Mouse (Mus musculus): Measurements from ENCODE around the gene 4933434E20Rik. TPM values are rescaled to one million over a fixed set of nuclear protein-coding genes. Genes with fewer than 3 reads are reported as not detected.

The 4933434E20Rik gene
- polyA plus RNA-seq, 1 experiment = 67.6 TPM

- H3K4me3 ChIP-seq (ENCODE audit: insufficient read depth, poor library complexity, severe bottlenecking) = no peak overlapping the region
- H3K79me3 ChIP-seq (ENCODE audit: low read depth) = peaks cover 4% of the 10 kb centered on the region
- H3K27me3 ChIP-seq (ENCODE audit: control insufficient read depth, insufficient read depth, insufficient read length) = no peaks in the 10 kb centered on the region
- TF ChIP-seq USF1 (IDR thresholded peaks at IDR 0.05; ENCODE audit: low read depth) = no peak
- TF ChIP-seq MAX (IDR thresholded peaks at IDR 0.05) = no peak
- TF ChIP-seq CEBPB (IDR thresholded peaks at IDR 0.05; ENCODE audit: low read depth) = no peak
- TF ChIP-seq MYOD1 (IDR thresholded peaks at IDR 0.05; ENCODE audit: control insufficient read depth, insufficient read length, low read depth) = no peak
- TF ChIP-seq FOSL1 (IDR thresholded peaks at IDR 0.05; ENCODE audit: insufficient read depth, low read length, poor library complexity, severe bottlenecking) = no peak
- TF ChIP-seq CTCF (IDR thresholded peaks at IDR 0.05; ENCODE audit: control insufficient read depth, insufficient read depth, insufficient read length) = no peak
- no peak for TF ChIP-seq MYOG (IDR thresholded peaks at IDR 0.05; ENCODE audit: control insufficient read depth, extremely low read depth, insufficient read length)
- H3K36me3 ChIP-seq (ENCODE audit: control insufficient read depth, insufficient read depth) = peaks cover 48% of the 10 kb centered on the region
- no peak overlapping the region for H3ac ChIP-seq (ENCODE audit: control insufficient read depth, insufficient read length, low read depth)
- no peaks in the 10 kb centered on the region for H3K79me2 ChIP-seq (ENCODE audit: control insufficient read depth, insufficient read depth)
Observed at GRCm38 (mm10) chr3:90101673-90102072, 50.2 kb downstream of the 4933434E20Rik start.

- H3K36me3 ChIP-seq (ENCODE audit: control insufficient read depth, insufficient read depth) = peaks cover 42% of the 10 kb centered on the region
- H3K27me3 ChIP-seq (ENCODE audit: control insufficient read depth, insufficient read depth, insufficient read length) = no peaks in the 10 kb centered on the region
- H3K79me3 ChIP-seq (ENCODE audit: low read depth) = peaks cover 4% of the 10 kb centered on the region
- no peak for TF ChIP-seq CTCF (IDR thresholded peaks at IDR 0.05; ENCODE audit: control insufficient read depth, insufficient read depth, insufficient read length)
- no peak for TF ChIP-seq USF1 (IDR thresholded peaks at IDR 0.05; ENCODE audit: low read depth)
- no peak for TF ChIP-seq MAX (IDR thresholded peaks at IDR 0.05)
- TF ChIP-seq MYOG (IDR thresholded peaks at IDR 0.05; ENCODE audit: control insufficient read depth, extremely low read depth, insufficient read length) = no peak
- TF ChIP-seq FOSL1 (IDR thresholded peaks at IDR 0.05; ENCODE audit: insufficient read depth, low read length, poor library complexity, severe bottlenecking) = no peak
- TF ChIP-seq MYOD1 (IDR thresholded peaks at IDR 0.05; ENCODE audit: control insufficient read depth, insufficient read length, low read depth) = no peak
- TF ChIP-seq CEBPB (IDR thresholded peaks at IDR 0.05; ENCODE audit: low read depth) = no peak
- no peaks in the 10 kb centered on the region for H3K79me2 ChIP-seq (ENCODE audit: control insufficient read depth, insufficient read depth)
- H3K4me3 ChIP-seq (ENCODE audit: insufficient read depth, poor library complexity, severe bottlenecking) = no peak overlapping the region
- H3ac ChIP-seq (ENCODE audit: control insufficient read depth, insufficient read length, low read depth) = no peak overlapping the region
Observed at GRCm38 (mm10) chr3:90102239-90102638, 50.8 kb downstream of the 4933434E20Rik start.

GRCm38 (mm10) chr3:90103176-90103575 lies 51.7 kb downstream of the 4933434E20Rik start:
- H3K27me3 ChIP-seq (ENCODE audit: control insufficient read depth, insufficient read depth, insufficient read length) = no peaks in the 10 kb centered on the region
- H3K79me3 ChIP-seq (ENCODE audit: low read depth) = peaks cover under 1% of the 10 kb centered on the region
- H3ac ChIP-seq (ENCODE audit: control insufficient read depth, insufficient read length, low read depth) = no peak overlapping the region
- TF ChIP-seq CEBPB (IDR thresholded peaks at IDR 0.05; ENCODE audit: low read depth) = no peak
- no peak for TF ChIP-seq CTCF (IDR thresholded peaks at IDR 0.05; ENCODE audit: control insufficient read depth, insufficient read depth, insufficient read length)
- TF ChIP-seq MYOG (IDR thresholded peaks at IDR 0.05; ENCODE audit: control insufficient read depth, extremely low read depth, insufficient read length) = no peak
- TF ChIP-seq USF1 (IDR thresholded peaks at IDR 0.05; ENCODE audit: low read depth) = no peak
- TF ChIP-seq FOSL1 (IDR thresholded peaks at IDR 0.05; ENCODE audit: insufficient read depth, low read length, poor library complexity, severe bottlenecking) = no peak
- TF ChIP-seq MYOD1 (IDR thresholded peaks at IDR 0.05; ENCODE audit: control insufficient read depth, insufficient read length, low read depth) = no peak
- H3K79me2 ChIP-seq (ENCODE audit: control insufficient read depth, insufficient read depth) = no peaks in the 10 kb centered on the region
- peaks cover 34% of the 10 kb centered on the region for H3K36me3 ChIP-seq (ENCODE audit: control insufficient read depth, insufficient read depth)
- no peak overlapping the region for H3K4me3 ChIP-seq (ENCODE audit: insufficient read depth, poor library complexity, severe bottlenecking)

DNA sequence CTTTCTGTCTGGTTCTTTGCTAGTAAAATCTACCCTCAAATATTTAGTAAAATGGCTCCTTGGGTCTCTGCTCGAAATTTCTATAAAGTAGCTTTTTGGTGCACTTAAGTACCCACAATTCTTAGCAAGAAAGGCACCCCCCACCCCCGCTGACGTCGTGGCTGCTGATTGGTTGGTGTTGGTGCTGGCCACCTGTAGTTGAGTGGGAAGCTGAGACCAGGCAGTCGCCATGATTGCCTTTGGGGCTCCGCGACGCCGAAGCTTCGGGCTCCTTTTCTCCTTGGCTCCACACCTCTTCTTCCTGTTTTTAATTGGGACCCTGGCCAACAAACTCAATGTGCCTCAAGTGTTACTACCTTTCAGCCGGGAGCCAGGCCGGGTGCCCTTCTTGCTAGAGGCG lies 52.5 kb downstream of the 4933434E20Rik start, which contains the start of gene Nup210l:
Nup210l (plus strand) TSS at position 195 of the 400 bp plus-strand sequence.
- no peak within 1 kb of the TSS for H3K4me3 ChIP-seq (ENCODE audit: insufficient read depth, poor library complexity, severe bottlenecking)
- no peak for TF ChIP-seq MYOD1 (IDR thresholded peaks at IDR 0.05; ENCODE audit: control insufficient read depth, insufficient read length, low read depth)
- no peak for TF ChIP-seq FOSL1 (IDR thresholded peaks at IDR 0.05; ENCODE audit: insufficient read depth, low read length, poor library complexity, severe bottlenecking)
- no peak for TF ChIP-seq CEBPB (IDR thresholded peaks at IDR 0.05; ENCODE audit: low read depth)
- no peak for TF ChIP-seq MAX (IDR thresholded peaks at IDR 0.05)
- TF ChIP-seq MYOG (IDR thresholded peaks at IDR 0.05; ENCODE audit: control insufficient read depth, extremely low read depth, insufficient read length) = no peak
- no peak for TF ChIP-seq USF1 (IDR thresholded peaks at IDR 0.05; ENCODE audit: low read depth)
- TF ChIP-seq CTCF (IDR thresholded peaks at IDR 0.05; ENCODE audit: control insufficient read depth, insufficient read depth, insufficient read length) = no peak
- H3K79me3 ChIP-seq (ENCODE audit: low read depth) = no peaks in the 10 kb centered on the region
- H3K27me3 ChIP-seq (ENCODE audit: control insufficient read depth, insufficient read depth, insufficient read length) = no peaks in the 10 kb centered on the region
- no peaks in the 10 kb centered on the region for H3K79me2 ChIP-seq (ENCODE audit: control insufficient read depth, insufficient read depth)
- H3K36me3 ChIP-seq (ENCODE audit: control insufficient read depth, insufficient read depth) = peaks cover 26% of the 10 kb centered on the region
- H3ac ChIP-seq (ENCODE audit: control insufficient read depth, insufficient read length, low read depth) = no peak within 1 kb of the TSS

DNA sequence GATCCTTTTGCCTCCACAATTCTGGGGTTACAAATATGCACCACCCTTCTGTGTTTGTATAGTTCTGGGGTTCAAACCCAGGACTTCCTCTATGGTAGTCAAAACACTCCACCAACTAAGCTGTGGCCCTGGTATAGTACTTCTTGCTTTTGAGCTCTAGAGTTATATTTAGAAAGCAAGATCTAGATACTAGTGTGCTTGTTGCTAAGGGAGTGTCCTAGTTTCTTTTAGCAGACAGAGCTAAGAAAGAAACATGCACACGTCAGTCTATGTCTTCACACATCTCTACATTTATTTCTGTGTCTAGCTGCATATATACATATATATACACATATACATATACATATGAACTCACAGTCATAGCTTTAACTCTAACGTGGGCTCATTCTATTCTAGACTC lies 60.3 kb downstream of the 4933434E20Rik start:
- H3K4me3 ChIP-seq (ENCODE audit: insufficient read depth, poor library complexity, severe bottlenecking) = no peak overlapping the region
- H3K79me3 ChIP-seq (ENCODE audit: low read depth) = no peaks in the 10 kb centered on the region
- H3K36me3 ChIP-seq (ENCODE audit: control insufficient read depth, insufficient read depth) = no peaks in the 10 kb centered on the region
- H3K79me2 ChIP-seq (ENCODE audit: control insufficient read depth, insufficient read depth) = no peaks in the 10 kb centered on the region
- no peak for TF ChIP-seq CEBPB (IDR thresholded peaks at IDR 0.05; ENCODE audit: low read depth)
- TF ChIP-seq MYOG (IDR thresholded peaks at IDR 0.05; ENCODE audit: control insufficient read depth, extremely low read depth, insufficient read length) = no peak
- TF ChIP-seq CTCF (IDR thresholded peaks at IDR 0.05; ENCODE audit: control insufficient read depth, insufficient read depth, insufficient read length) = no peak
- no peak for TF ChIP-seq MAX (IDR thresholded peaks at IDR 0.05)
- no peak for TF ChIP-seq USF1 (IDR thresholded peaks at IDR 0.05; ENCODE audit: low read depth)
- TF ChIP-seq FOSL1 (IDR thresholded peaks at IDR 0.05; ENCODE audit: insufficient read depth, low read length, poor library complexity, severe bottlenecking) = no peak
- TF ChIP-seq MYOD1 (IDR thresholded peaks at IDR 0.05; ENCODE audit: control insufficient read depth, insufficient read length, low read depth) = no peak
- no peaks in the 10 kb centered on the region for H3K27me3 ChIP-seq (ENCODE audit: control insufficient read depth, insufficient read depth, insufficient read length)
- H3ac ChIP-seq (ENCODE audit: control insufficient read depth, insufficient read length, low read depth) = no peak overlapping the region

- Histone ChIP-seq H3ac (ENCODE audit: control insufficient read depth, insufficient read length, low read depth) (no peak overlapping the region), H3K36me3 (ENCODE audit: control insufficient read depth, insufficient read depth) (no peaks in the 10 kb centered on the region), H3K79me3 (ENCODE audit: low read depth) (no peaks in the 10 kb centered on the region), H3K27me3 (ENCODE audit: control insufficient read depth, insufficient read depth, insufficient read length) (no peaks in the 10 kb centered on the region), H3K79me2 (ENCODE audit: control insufficient read depth, insufficient read depth) (no peaks in the 10 kb centered on the region), H3K4me3 (ENCODE audit: insufficient read depth, poor library complexity, severe bottlenecking) (no peak overlapping the region)
- no peak for TF ChIP-seq MAX (IDR thresholded peaks at IDR 0.05)
- TF ChIP-seq CEBPB (IDR thresholded peaks at IDR 0.05; ENCODE audit: low read depth) = no peak
- TF ChIP-seq FOSL1 (IDR thresholded peaks at IDR 0.05; ENCODE audit: insufficient read depth, low read length, poor library complexity, severe bottlenecking) = no peak
- TF ChIP-seq USF1 (IDR thresholded peaks at IDR 0.05; ENCODE audit: low read depth) = no peak
- no peak for TF ChIP-seq CTCF (IDR thresholded peaks at IDR 0.05; ENCODE audit: control insufficient read depth, insufficient read depth, insufficient read length)
- no peak for TF ChIP-seq MYOG (IDR thresholded peaks at IDR 0.05; ENCODE audit: control insufficient read depth, extremely low read depth, insufficient read length)
- TF ChIP-seq MYOD1 (IDR thresholded peaks at IDR 0.05; ENCODE audit: control insufficient read depth, insufficient read length, low read depth) = no peak
Observed at GRCm38 (mm10) chr3:90114342-90114741, 62.9 kb downstream of the 4933434E20Rik start.

Data from C2C12 (cell line).